Mouse (Mus musculus): ENCODE data around the gene Rnf220.

GRCm38 (mm10) chr4:117352957-117353356, 143.9 kb downstream of the Rnf220 start:
- TF ChIP-seq EP300 (IDR thresholded peaks at IDR 0.05; ENCODE audit: low read depth) (no peak), CTCF (IDR thresholded peaks at IDR 0.05; ENCODE audit: low read depth) (no peak)
